Mouse (Mus musculus) myocyte (in vitro differentiated cells): ENCODE measurements at regions not wholly inside any gene's neighbourhood (a gene's known extent, or its start where the extent isn't known, plus 50 kb on each side); places are given as distances from the start of the nearest gene placed in this dataset.

Source experiments
- MYOD1 ChIP-seq, 3 experiments: IDR thresholded peaks; one replicate each; pipeline ENCODE4 v1.6.1; 2011; ENCODE audit warnings: control low read depth in 2 of 3, low read depth in 2 of 3, mild to moderate bottlenecking in 2 of 3, moderate library complexity in 1 of 3; ENCODE audit not compliant: insufficient read length in 2 of 3, control insufficient read depth in 1 of 3
- POLR2A ChIP-seq: IDR thresholded peaks from one replicate; pipeline ENCODE4 v1.6.1; 2011; ENCODE audit warnings: low read depth, mild to moderate bottlenecking, control low read depth, moderate library complexity; ENCODE audit not compliant: insufficient read length
- POLR2AphosphoS2 ChIP-seq: IDR thresholded peaks from one replicate; pipeline ENCODE4 v1.6.1; 2011; ENCODE audit warnings: low read depth, control low read depth; ENCODE audit not compliant: insufficient read length

GRCm38 (mm10) chr10:118608376-118609145, 167.7 kb downstream of the Ifng start:
- TF ChIP-seq POLR2AphosphoS2 (no peak), POLR2A (no peak), MYOD1 (IDR thresholded peaks at IDR 0.05; ENCODE audit: control insufficient read depth in 1 of 3, insufficient read length in 2 of 3, low read depth in 2 of 3) (no peak)
